Mouse (Mus musculus): ENCODE measurements around the gene Ehbp1l1.

DNA sequence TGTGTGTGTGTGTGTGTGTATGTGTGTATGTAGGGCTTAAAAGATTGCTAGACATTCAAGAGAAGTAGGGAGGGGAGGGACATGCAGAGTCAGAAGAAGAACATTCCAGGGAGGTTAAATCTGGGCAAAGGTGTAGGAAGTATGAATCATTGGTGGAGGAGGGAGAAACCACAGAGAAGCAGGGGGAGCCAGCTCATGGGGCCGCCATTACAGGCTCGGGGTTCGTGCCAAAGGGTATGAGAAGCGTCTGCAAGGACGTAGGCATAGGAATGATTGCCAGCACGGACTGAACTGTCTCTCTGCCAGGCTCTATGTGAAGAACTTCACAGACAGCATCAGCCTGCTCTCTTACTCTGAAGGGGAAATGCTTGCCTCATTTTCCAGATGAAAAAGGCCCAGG, 23.4 kb upstream of the Ehbp1l1 start:
- no peak for TF ChIP-seq CTCF (IDR thresholded peaks at IDR 0.05; ENCODE audit: borderline replicate concordance, control insufficient read depth, extremely low read depth, insufficient read depth, low read length, poor library complexity)
- TF ChIP-seq POLR2A (IDR thresholded peaks at IDR 0.05; ENCODE audit: control insufficient read depth, extremely low read depth, insufficient read depth, low read length, poor library complexity) = no peak
